Mouse (Mus musculus) megakaryocyte-erythroid progenitor cell, adult 5-6 weeks (primary cell): ENCODE measurements around the gene Zdhhc11. TPM values are rescaled to one million over a fixed set of nuclear protein-coding genes. Genes with fewer than 3 reads are reported as not detected.

Source experiments
- total RNA-seq, 2 experiments: library from RNA; stranded (forward) in 1 of 2; stranded (reverse) in 1 of 2; fragments of 200-1000, 215-1000 nt in 1 of 2; fragments of >200 nt in 1 of 2; fragmentation: Nextera tagmentation in 1 of 2; gene quantifications; 2 replicates each; pipeline ENCODE4 v1.2.3; 2014 to 2017

Zdhhc11 gene
- total RNA-seq, 2 experiments from 2014 or later = not detected

Other genes starting within 250 kb of the Zdhhc11 start
- gene Slc12a7, start 230.8 kb upstream of the Zdhhc11 start, total RNA-seq (2014; fragmentation: Nextera tagmentation) = 13.3 and 15.4 TPM in 2 replicates
- gene Slc12a7, start 230.8 kb upstream of the Zdhhc11 start, total RNA-seq (2017) = 2.2 and 3.5 TPM in 2 replicates
- gene Nkd2, start 116.2 kb upstream of the Zdhhc11 start, total RNA-seq (2014; fragmentation: Nextera tagmentation) = not detected in 2 replicates
- not detected in 2 replicates for gene Nkd2, start 116.2 kb upstream of the Zdhhc11 start, total RNA-seq (2017)
- gene Trip13, start 26.1 kb upstream of the Zdhhc11 start, total RNA-seq (2014; fragmentation: Nextera tagmentation) = 37.5 and 52.5 TPM in 2 replicates
- 46.2 and 52.3 TPM in 2 replicates for gene Trip13, start 26.1 kb upstream of the Zdhhc11 start, total RNA-seq (2017)
- gene Brd9, start 26.0 kb upstream of the Zdhhc11 start, total RNA-seq (2014; fragmentation: Nextera tagmentation) = 27.7 and 39.5 TPM in 2 replicates
- 63.8 and 65.3 TPM in 2 replicates for gene Brd9, start 26.0 kb upstream of the Zdhhc11 start, total RNA-seq (2017)
- gene Tppp, start 45.6 kb downstream of the Zdhhc11 start, total RNA-seq (2014; fragmentation: Nextera tagmentation) = 0.63 and 5.7 TPM in 2 replicates
- 0.15 and 0.66 TPM in 2 replicates for gene Tppp, start 45.6 kb downstream of the Zdhhc11 start, total RNA-seq (2017)
- 12.3 and 12.5 TPM in 2 replicates for gene Cep72, start 98.4 kb downstream of the Zdhhc11 start, total RNA-seq (2014; fragmentation: Nextera tagmentation)
- 6.5 and 6.7 TPM in 2 replicates for gene Cep72, start 98.4 kb downstream of the Zdhhc11 start, total RNA-seq (2017)
- gene Slc9a3, start 157.6 kb downstream of the Zdhhc11 start, total RNA-seq (2014; fragmentation: Nextera tagmentation) = not detected in 2 replicates
- not detected in 2 replicates for gene Slc9a3, start 157.6 kb downstream of the Zdhhc11 start, total RNA-seq (2017)
- 31.8 and 34.2 TPM in 2 replicates for gene Exoc3, start 244.9 kb downstream of the Zdhhc11 start, total RNA-seq (2014; fragmentation: Nextera tagmentation)
- gene Exoc3, start 244.9 kb downstream of the Zdhhc11 start, total RNA-seq (2017) = 30.3 and 38.6 TPM in 2 replicates